Mouse (Mus musculus) limb, embryonic 12.5 days (tissue): ENCODE measurements around the gene Lifr. TPM values are rescaled to one million over a fixed set of nuclear protein-coding genes. Genes with fewer than 3 reads are reported as not detected.

Source experiments
- ATAC-seq: fragments of 200-750 bp; cut with Nextera tagmentation; 2 replicates; pipeline ENCODE4 v1.8.0; 2017; ENCODE audit warnings: low read depth, moderate TSS enrichment; ENCODE audit not compliant: insufficient number of reproducible peaks, insufficient read depth, low FRiP score, low TSS enrichment
- H3K27ac ChIP-seq: fragments of 300-500 bp; sonication (generic); 2 replicates; pipeline ENCODE4 v1.5.1; 2016; ENCODE audit warnings: mild to moderate bottlenecking, moderate library complexity
- H3K27me3 ChIP-seq: fragments of 300-500 bp; sonication (generic); 2 replicates; pipeline ENCODE4 v1.6.1; 2016; ENCODE audit warnings: mild to moderate bottlenecking, moderate library complexity
- H3K36me3 ChIP-seq: fragments of 300-500 bp; sonication (generic); 2 replicates; pipeline ENCODE4 v1.6.1; 2016; ENCODE audit warnings: mild to moderate bottlenecking, moderate library complexity
- H3K4me1 ChIP-seq: fragments of 300-500 bp; sonication (generic); replicated peaks from 2 replicates; pipeline ENCODE4 v1.6.1; 2016
- H3K4me2 ChIP-seq: fragments of 300-500 bp; sonication (generic); 2 replicates; pipeline ENCODE4 v1.6.1; 2016; ENCODE audit warnings: mild to moderate bottlenecking, moderate library complexity
- H3K4me3 ChIP-seq: fragments of 300-500 bp; sonication (generic); replicated peaks from 2 replicates; pipeline ENCODE4 v1.5.1; 2016; ENCODE audit warnings: mild to moderate bottlenecking
- H3K9ac ChIP-seq: fragments of 300-500 bp; sonication (generic); replicated peaks from 2 replicates; pipeline ENCODE4 v1.6.1; 2016; ENCODE audit warnings: mild to moderate bottlenecking, moderate library complexity
- H3K9me3 ChIP-seq: fragments of 300-500 bp; sonication (generic); 2 replicates; pipeline ENCODE4 v1.6.1; 2016; ENCODE audit warnings: mild to moderate bottlenecking, moderate library complexity
- WGBS: fragments of 180-500 bp; shearing (Covaris S2); methylation state at CpG from one replicate; pipeline ENCODE4 v1.1.7; 2016; 5-methylcytosine and 5-hydroxymethylcytosine counted together
- polyA plus RNA-seq: library from polyadenylated mRNA; unstranded; fragments of >200 nt; fragmentation: Nextera tagmentation; extraction: Ambion mirVana; gene quantifications from 2 replicates; pipeline ENCODE4 v1.2.1, GENCODE M21; 2016

Lifr gene
- polyA plus RNA-seq, 1 experiment from 2014 or later, result 15.8 TPM

- H3K27me3 ChIP-seq, result no peaks in the 10 kb centered on the region
- peaks cover 23% of the 10 kb centered on the region for H3K4me1 ChIP-seq
- H3K36me3 ChIP-seq, result no peaks in the 10 kb centered on the region
- no peak overlapping the region for H3K4me2 ChIP-seq
- no peak overlapping the region; the same call in 1 of the 2 replicates for H3K9ac ChIP-seq
- no peak overlapping the region for H3K4me3 ChIP-seq
- 35% methylated on average over 15 of the region's 15 CpGs for WGBS
- H3K27ac ChIP-seq, result no peak overlapping the region
- ATAC-seq, result no peak
- H3K9me3 ChIP-seq, result no peaks in the 10 kb centered on the region
Measured at GRCm38 (mm10) chr15:7143689-7144170, 53.3 kb downstream of the Lifr start.

GRCm38 (mm10) chr15:7144542-7144941 is 54.1 kb downstream of the Lifr start:
- peaks cover 20% of the 10 kb centered on the region for H3K4me1 ChIP-seq
- no peak overlapping the region for H3K4me2 ChIP-seq
- H3K36me3 ChIP-seq, result no peaks in the 10 kb centered on the region
- no peak for ATAC-seq
- H3K27ac ChIP-seq, result no peak overlapping the region
- H3K9me3 ChIP-seq, result no peaks in the 10 kb centered on the region
- H3K27me3 ChIP-seq, result no peaks in the 10 kb centered on the region
- no peak overlapping the region for H3K4me3 ChIP-seq
- 79% methylated on average over 3 of the region's 3 CpGs for WGBS
- H3K9ac ChIP-seq, result no peak overlapping the region

- no peak overlapping the region for H3K4me3 ChIP-seq
- WGBS, result 85% methylated on average over 9 of the region's 9 CpGs
- H3K9me3 ChIP-seq, result no peaks in the 10 kb centered on the region
- H3K27me3 ChIP-seq, result no peaks in the 10 kb centered on the region
- H3K36me3 ChIP-seq, result no peaks in the 10 kb centered on the region
- no peak overlapping the region for H3K4me2 ChIP-seq
- no peak overlapping the region for H3K27ac ChIP-seq
- H3K9ac ChIP-seq, result no peak overlapping the region
- ATAC-seq, result no peak
- H3K4me1 ChIP-seq, result peaks cover 19% of the 10 kb centered on the region
Measured at GRCm38 (mm10) chr15:7144942-7145341, 54.5 kb downstream of the Lifr start.

GRCm38 (mm10) chr15:7145555-7145954 is 55.1 kb downstream of the Lifr start:
- H3K4me1 ChIP-seq, result peaks cover 19% of the 10 kb centered on the region

GRCm38 (mm10) chr15:7146529-7146928 is 56.1 kb downstream of the Lifr start:
- no peak overlapping the region for H3K4me2 ChIP-seq
- ATAC-seq, result no peak
- no peaks in the 10 kb centered on the region for H3K27me3 ChIP-seq
- H3K4me3 ChIP-seq, result no peak overlapping the region
- no peak overlapping the region for H3K27ac ChIP-seq
- 75% methylated on average over 8 of the region's 8 CpGs for WGBS
- no peaks in the 10 kb centered on the region for H3K9me3 ChIP-seq
- no peak overlapping the region for H3K9ac ChIP-seq
- H3K4me1 ChIP-seq, result peaks cover 19% of the 10 kb centered on the region
- no peaks in the 10 kb centered on the region for H3K36me3 ChIP-seq

More at GRCm38 (mm10) chr15:7145555-7145954, 55.1 kb downstream of the Lifr start:
- H3K27me3 ChIP-seq, result no peaks in the 10 kb centered on the region
- no peak for ATAC-seq
- H3K27ac ChIP-seq, result no peak overlapping the region
- H3K4me3 ChIP-seq, result no peak overlapping the region
- no peaks in the 10 kb centered on the region for H3K36me3 ChIP-seq
- 86% methylated on average over 5 of the region's 5 CpGs for WGBS
- H3K9me3 ChIP-seq, result no peaks in the 10 kb centered on the region
- H3K9ac ChIP-seq, result no peak overlapping the region
- H3K4me2 ChIP-seq, result no peak overlapping the region

- H3K4me3 ChIP-seq, result no peak overlapping the region
- no peak overlapping the region for H3K4me2 ChIP-seq
- ATAC-seq, result no peak
- peaks cover 5% of the 10 kb centered on the region; the same call in 1 of the 2 replicates for H3K36me3 ChIP-seq
- H3K27ac ChIP-seq, result no peak overlapping the region
- H3K9ac ChIP-seq, result no peak overlapping the region
- H3K27me3 ChIP-seq, result no peaks in the 10 kb centered on the region
- no peaks in the 10 kb centered on the region for H3K9me3 ChIP-seq
- 96% methylated on average over 18 of the region's 18 CpGs for WGBS
- peaks cover 16% of the 10 kb centered on the region for H3K4me1 ChIP-seq
Measured at GRCm38 (mm10) chr15:7149796-7150195, 59.4 kb downstream of the Lifr start.

GRCm38 (mm10) chr15:7150591-7150990 is 60.2 kb downstream of the Lifr start:
- Histone ChIP-seq H3K27ac (no peak overlapping the region), H3K4me3 (no peak overlapping the region), H3K4me2 (no peak overlapping the region), H3K27me3 (no peaks in the 10 kb centered on the region), H3K36me3 (peaks cover 5% of the 10 kb centered on the region; the same call in 1 of the 2 replicates), H3K9ac (no peak overlapping the region), H3K4me1 (peaks cover 10% of the 10 kb centered on the region), H3K9me3 (no peaks in the 10 kb centered on the region)
- no peak for ATAC-seq
- 87% methylated on average over 9 of the region's 9 CpGs for WGBS

DNA sequence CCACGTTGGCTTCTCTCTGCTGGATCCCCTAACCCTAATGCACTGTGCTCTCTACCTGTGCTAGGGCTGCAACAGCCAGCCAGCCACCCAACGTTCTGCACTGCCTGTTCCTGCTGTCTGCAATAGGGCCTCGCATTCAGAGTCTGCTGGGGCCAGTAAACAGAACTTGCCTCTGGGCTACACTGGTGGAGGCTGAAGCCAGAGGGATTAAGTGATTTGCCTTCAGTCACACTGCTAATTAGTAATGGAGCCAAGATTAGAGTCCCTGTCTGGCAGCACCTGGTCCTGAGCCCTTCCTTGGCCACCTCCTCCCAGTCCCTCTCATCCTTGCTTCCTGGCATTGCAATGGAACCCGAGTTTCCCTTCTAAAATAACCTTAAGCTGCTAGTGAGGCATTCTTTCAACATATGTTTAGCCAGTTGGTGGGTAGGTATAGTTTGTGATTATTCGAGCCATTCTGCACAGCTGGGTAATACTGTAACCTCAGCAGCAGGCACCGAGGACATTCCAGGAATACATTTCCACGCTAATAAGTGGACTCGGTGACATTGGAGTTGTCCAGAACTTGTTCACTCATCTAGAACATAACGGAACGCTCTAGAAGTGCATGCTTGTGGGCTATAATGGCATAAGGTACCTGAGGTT is 61.8 kb downstream of the Lifr start:
- H3K27ac ChIP-seq, result no peak overlapping the region
- H3K4me1 ChIP-seq, result peaks cover 10% of the 10 kb centered on the region
- no peaks in the 10 kb centered on the region for H3K9me3 ChIP-seq
- H3K36me3 ChIP-seq, result peaks cover 13% of the 10 kb centered on the region
- no peak overlapping the region for H3K4me3 ChIP-seq
- 62% methylated on average over 10 of the region's 10 CpGs for WGBS
- H3K9ac ChIP-seq, result no peak overlapping the region
- peak; percentile 50; the same call in 1 of the 2 replicates for ATAC-seq
- no peaks in the 10 kb centered on the region for H3K27me3 ChIP-seq
- H3K4me2 ChIP-seq, result no peak overlapping the region

DNA sequence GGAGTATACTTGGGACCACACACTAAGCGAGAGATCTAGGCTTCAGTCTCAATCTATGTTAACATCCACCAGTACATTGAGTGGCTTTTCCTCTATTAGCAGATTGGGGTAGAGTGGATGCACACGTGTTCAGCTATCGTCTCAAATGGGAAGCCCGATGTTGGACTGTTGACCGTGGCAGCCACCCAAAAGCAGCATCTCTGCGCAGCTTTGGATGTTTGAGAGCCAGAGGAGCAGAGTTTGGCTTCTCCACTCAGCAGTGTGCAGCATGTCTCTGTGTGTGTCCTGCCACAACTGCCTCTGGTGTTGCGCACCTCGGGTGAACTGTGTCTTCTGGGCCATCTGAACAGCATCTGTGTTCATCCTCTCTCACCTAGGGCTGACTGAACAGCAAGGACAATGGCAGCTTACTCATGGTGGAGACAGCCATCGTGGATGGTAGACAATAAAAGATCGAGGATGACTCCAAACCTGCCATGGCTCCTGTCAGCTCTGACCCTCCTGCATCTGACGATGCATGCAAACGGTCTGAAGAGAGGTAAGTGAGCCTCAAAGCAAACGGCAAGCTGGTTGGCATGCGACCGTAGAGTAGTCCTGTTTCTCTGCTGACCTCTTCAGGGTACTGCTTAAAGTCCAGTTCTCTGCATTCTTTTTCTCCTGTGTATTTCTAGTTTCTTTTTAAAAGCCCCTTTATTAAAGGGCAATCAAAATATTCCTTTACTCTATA is 63.8 kb downstream of the Lifr start:
- no peaks in the 10 kb centered on the region for H3K9me3 ChIP-seq
- H3K27me3 ChIP-seq, result no peaks in the 10 kb centered on the region
- peaks cover 10% of the 10 kb centered on the region for H3K4me1 ChIP-seq
- H3K9ac ChIP-seq, result no peak overlapping the region
- WGBS, result 92% methylated on average over 15 of the region's 15 CpGs
- H3K36me3 ChIP-seq, result peaks cover 32% of the 10 kb centered on the region
- H3K4me2 ChIP-seq, result no peak overlapping the region
- H3K4me3 ChIP-seq, result no peak overlapping the region
- ATAC-seq, result no peak
- no peak overlapping the region for H3K27ac ChIP-seq

DNA sequence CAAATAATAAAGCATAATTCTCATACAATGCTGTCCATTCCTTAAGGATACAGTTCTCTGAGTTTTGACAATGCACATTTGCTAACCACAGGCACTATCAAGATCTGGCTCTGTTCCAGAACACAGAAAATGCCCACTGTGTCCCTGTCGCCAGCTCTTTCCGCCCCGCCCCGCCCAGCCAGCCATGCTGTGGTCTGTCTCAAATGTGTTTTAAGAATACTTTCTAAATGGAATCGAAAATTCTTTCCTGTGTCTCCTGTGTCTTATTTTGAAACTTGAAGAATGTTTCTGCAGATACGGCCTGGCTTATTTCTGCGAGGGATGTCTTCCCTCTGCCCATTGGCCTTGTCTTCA is 64.3 kb downstream of the Lifr start:
- no peak overlapping the region for H3K4me2 ChIP-seq
- H3K9me3 ChIP-seq, result no peaks in the 10 kb centered on the region
- H3K4me1 ChIP-seq, result peaks cover 10% of the 10 kb centered on the region
- no peak overlapping the region for H3K27ac ChIP-seq
- no peaks in the 10 kb centered on the region for H3K27me3 ChIP-seq
- WGBS, result 88% methylated on average over 7 of the region's 7 CpGs
- no peak overlapping the region for H3K9ac ChIP-seq
- peaks cover 37% of the 10 kb centered on the region for H3K36me3 ChIP-seq
- no peak overlapping the region for H3K4me3 ChIP-seq
- no peak for ATAC-seq

DNA sequence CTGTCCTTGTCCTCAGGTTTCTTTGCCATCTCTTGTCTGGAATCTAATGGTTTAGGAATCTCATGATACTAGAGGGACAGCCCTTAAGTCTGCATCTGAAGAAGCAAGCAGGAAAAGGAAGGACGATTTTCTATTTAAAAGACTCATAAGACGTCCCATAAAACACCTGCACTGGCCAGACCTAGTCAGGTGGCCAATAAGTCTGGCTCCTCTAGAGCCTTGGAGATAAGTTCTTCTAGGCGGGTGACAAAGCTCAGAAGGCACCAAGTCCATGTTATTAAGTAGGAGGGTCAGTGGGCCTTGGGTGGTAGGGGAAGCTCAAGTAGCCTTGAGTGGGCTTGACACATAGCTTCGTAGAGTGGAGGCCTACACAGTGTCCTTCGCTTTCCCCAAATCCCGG is 67.2 kb downstream of the Lifr start:
- no peak overlapping the region for H3K9ac ChIP-seq
- no peaks in the 10 kb centered on the region for H3K9me3 ChIP-seq
- WGBS, result 82% methylated on average over 6 of the region's 6 CpGs
- no peaks in the 10 kb centered on the region for H3K27me3 ChIP-seq
- no peak for ATAC-seq
- no peak overlapping the region for H3K4me3 ChIP-seq
- no peak overlapping the region for H3K27ac ChIP-seq
- no peak overlapping the region for H3K4me2 ChIP-seq
- peaks cover 49% of the 10 kb centered on the region for H3K36me3 ChIP-seq
- 0 out of 2 replicates have a peak, but pooled peaks cover 1% of the 10 kb centered on the region for H3K4me1 ChIP-seq
